Comparison of ENCODE assay signal across 26 mouse cellular contexts in genomic region chr13:117827628-117828027, GRCm38 (mm10).
DNase-seq lines count a peak whose midpoint lies in the region; ATAC-seq and TF ChIP-seq lines count a peak whose summit lies in the region.
"Had no signal": no experiment of that assay in that cellular context is flagged by ENCODE, and none has a peak within 500 bp of the region (broad histone marks: within the 10 kb centered on the region; RNA-seq: fewer than 3 reads in every experiment).

No protein-coding gene starts in this region.

- WGBS in lung, postnatal 0 days: 51% methylated on average over 5 of the region's 5 CpGs
- WGBS in forebrain, embryonic 15.5 days: 84% methylated on average over 5 of the region's 5 CpGs

- no peak for TF ChIP-seq EP300 in lung, postnatal 0 days (IDR thresholded peaks at IDR 0.05)

- H3K27me3 ChIP-seq in lung, postnatal 0 days (replicated peaks; ENCODE audit: insufficient read depth, low read length): no peaks in the 10 kb centered on the region
- H3K27me3 ChIP-seq in forebrain, embryonic 15.5 days: no peaks in the 10 kb centered on the region
- H3K27me3 ChIP-seq: embryonic facial prominence, embryonic 13.5 days; forebrain, embryonic 12.5 days; hindbrain, embryonic 12.5 days; hindbrain, embryonic 15.5 days had no signal

- H3K9me3 ChIP-seq in lung, postnatal 0 days (ENCODE audit: low read length): no peaks in the 10 kb centered on the region
- H3K9me3 ChIP-seq in forebrain, embryonic 15.5 days: no peaks in the 10 kb centered on the region
- H3K9me3 ChIP-seq: embryonic facial prominence, embryonic 10.5 days; embryonic facial prominence, embryonic 13.5 days; forebrain, embryonic 12.5 days; heart, embryonic 10.5 days; hindbrain, embryonic 12.5 days; hindbrain, embryonic 15.5 days had no signal

- DNase-seq in frontal cortex, postnatal 10 days (ENCODE audit: low spot score in 2 of 2): no peak
- DNase-seq in lung, postnatal 0 days (ENCODE audit: low spot score): peak; percentile 8
- no peak for DNase-seq in lung, postnatal 10 days
- DNase-seq in forelimb bud, embryonic 11.5 days (ENCODE audit: low read depth, low spot score): peak; percentile 64
- peak; percentile 20 for DNase-seq in hindlimb bud, embryonic 11.5 days (ENCODE audit: extremely low spot score, low read depth, low spot score)
- DNase-seq in urinary bladder, postnatal 4 days (ENCODE audit: low spot score in 2 of 2): no peak
- DNase-seq: adrenal gland, adult 2 months; adrenal gland, postnatal 14 days; cerebellum, adult 11 months; cerebellum, adult 2 months; cerebellum, adult 9-11 months; cerebellum, postnatal 25 days; gastrocnemius, postnatal 10 days; gastrocnemius, postnatal 36 days; heart, adult 2 months had no signal

- TF ChIP-seq CTCF in lung, postnatal 0 days (IDR thresholded peaks at IDR 0.05): no peak

- no peak overlapping the region for H3K27ac ChIP-seq in lung, postnatal 0 days (ENCODE audit: low read length)
- no peak overlapping the region for H3K27ac ChIP-seq in forebrain, embryonic 15.5 days (replicated peaks)
- H3K27ac ChIP-seq: embryonic facial prominence, embryonic 10.5 days; embryonic facial prominence, embryonic 13.5 days; forebrain, embryonic 12.5 days; heart, adult 2 months; heart, embryonic 10.5 days; hindbrain, embryonic 12.5 days; hindbrain, embryonic 15.5 days had no signal

- H3K4me1 ChIP-seq in lung, postnatal 0 days (ENCODE audit: insufficient read depth, low read depth, low read length): no peaks in the 10 kb centered on the region
- H3K4me1 ChIP-seq in forebrain, embryonic 15.5 days: no peaks in the 10 kb centered on the region
- H3K4me1 ChIP-seq: embryonic facial prominence, embryonic 10.5 days; embryonic facial prominence, embryonic 13.5 days; forebrain, embryonic 12.5 days; heart, embryonic 10.5 days; hindbrain, embryonic 12.5 days; hindbrain, embryonic 15.5 days had no signal

- no peak overlapping the region for H3K4me2 ChIP-seq in lung, postnatal 0 days (replicated peaks; ENCODE audit: low read depth, low read length)
- no peak overlapping the region for H3K4me2 ChIP-seq in forebrain, embryonic 15.5 days (replicated peaks)
- H3K4me2 ChIP-seq: embryonic facial prominence, embryonic 13.5 days; forebrain, embryonic 12.5 days; hindbrain, embryonic 12.5 days; hindbrain, embryonic 15.5 days had no signal

- ATAC-seq in frontal cortex, adult (ENCODE audit: low TSS enrichment): peak; percentile 62
- no peak for ATAC-seq in lung, postnatal 0 days
- no peak for ATAC-seq in forebrain, embryonic 15.5 days (replicated peaks)
- ATAC-seq: CD4-positive, CD25-positive, alpha-beta regulatory T cell, adult 4 months; forebrain, embryonic 16.5 days had no signal

- no peak overlapping the region for H3K9ac ChIP-seq in lung, postnatal 0 days (replicated peaks; ENCODE audit: low read depth)
- H3K9ac ChIP-seq in forebrain, embryonic 15.5 days (replicated peaks): no peak overlapping the region
- H3K9ac ChIP-seq: embryonic facial prominence, embryonic 13.5 days; forebrain, embryonic 12.5 days; hindbrain, embryonic 12.5 days; hindbrain, embryonic 15.5 days had no signal

- no peaks in the 10 kb centered on the region for H3K36me3 ChIP-seq in lung, postnatal 0 days (ENCODE audit: insufficient read depth, low read length)
- H3K36me3 ChIP-seq in forebrain, embryonic 15.5 days: no peaks in the 10 kb centered on the region
- H3K36me3 ChIP-seq: embryonic facial prominence, embryonic 10.5 days; embryonic facial prominence, embryonic 13.5 days; forebrain, embryonic 12.5 days; heart, embryonic 10.5 days; hindbrain, embryonic 12.5 days; hindbrain, embryonic 15.5 days had no signal

- no peak overlapping the region for H3K4me3 ChIP-seq in lung, postnatal 0 days (ENCODE audit: low read depth, low read length)
- H3K4me3 ChIP-seq in forebrain, embryonic 15.5 days: no peak overlapping the region
- H3K4me3 ChIP-seq: embryonic facial prominence, embryonic 10.5 days; embryonic facial prominence, embryonic 13.5 days; erythroblast, embryonic 14.5 days; forebrain, embryonic 12.5 days; heart, adult 2 months; heart, embryonic 10.5 days; hindbrain, embryonic 12.5 days; hindbrain, embryonic 15.5 days had no signal

Comparison
In these comparisons a context has a peak if more than half of its experiments do, and no peak if none do; other contexts are left out.
1. DNase-seq: peak in lung, postnatal 0 days (single experiment), forelimb bud, embryonic 11.5 days (single experiment) and hindlimb bud, embryonic 11.5 days (single experiment); none in frontal cortex, postnatal 10 days (0 of 2), lung, postnatal 10 days (single experiment) and urinary bladder, postnatal 4 days (0 of 2).